Mouse (Mus musculus) hindbrain, embryonic 13.5 days (tissue): ENCODE measurements around the gene C2cd2l. TPM values are rescaled to one million over a fixed set of nuclear protein-coding genes. Genes with fewer than 3 reads are reported as not detected.
"Not testable (repeated sequence)": the region's sequence is repeated elsewhere in the genome, so short reads cannot be mapped to it uniquely, and the experiment has no call there.

ENCODE experiments used
- ATAC-seq: fragments of 200-750 bp; cut with Nextera tagmentation; 2 replicates; pipeline ENCODE4 v1.8.0; 2017; ENCODE audit warnings: moderate TSS enrichment; ENCODE audit not compliant: low FRiP score
- H3K27ac ChIP-seq: fragments of 300-500 bp; sonication (generic); 2 replicates; pipeline ENCODE4 v1.5.1; 2015; ENCODE audit warnings: inconsistent platforms, mild to moderate bottlenecking, moderate library complexity
- H3K27me3 ChIP-seq: fragments of 300-500 bp; sonication (generic); 2 replicates; pipeline ENCODE4 v1.6.1; 2015; ENCODE audit warnings: mild to moderate bottlenecking, inconsistent platforms
- H3K36me3 ChIP-seq: fragments of 300-500 bp; sonication (generic); 2 replicates; pipeline ENCODE4 v1.6.1; 2015; ENCODE audit warnings: mild to moderate bottlenecking, inconsistent platforms
- H3K4me1 ChIP-seq: fragments of 300-500 bp; sonication (generic); replicated peaks from 2 replicates; pipeline ENCODE4 v1.6.1; 2015; ENCODE audit warnings: inconsistent platforms
- H3K4me2 ChIP-seq: fragments of 300-500 bp; sonication (generic); 2 replicates; pipeline ENCODE4 v1.6.1; 2015; ENCODE audit warnings: inconsistent platforms, mild to moderate bottlenecking, moderate library complexity
- H3K4me3 ChIP-seq: fragments of 300-500 bp; sonication (generic); 2 replicates; pipeline ENCODE4 v1.5.1; 2015; ENCODE audit warnings: mild to moderate bottlenecking, inconsistent platforms
- H3K9ac ChIP-seq: fragments of 300-500 bp; sonication (generic); 2 replicates; pipeline ENCODE4 v1.6.1; 2015; ENCODE audit warnings: mild to moderate bottlenecking, inconsistent platforms
- H3K9me3 ChIP-seq: fragments of 300-500 bp; sonication (generic); 2 replicates; pipeline ENCODE4 v1.6.1; 2016; ENCODE audit warnings: inconsistent platforms
- WGBS: fragments of 180-500 bp; shearing (Covaris S2); methylation state at CpG from one replicate; pipeline ENCODE4 v1.1.7; 2015; 5-methylcytosine and 5-hydroxymethylcytosine counted together
- polyA plus RNA-seq: library from polyadenylated mRNA; unstranded; fragments of >200 nt; fragmentation: Nextera tagmentation; extraction: Ambion mirVana; gene quantifications from 2 replicates; pipeline ENCODE4 v1.2.1, GENCODE M21; 2015

Gene C2cd2l
- polyA plus RNA-seq, 1 experiment from 2014 or later: 21.6 TPM

GRCm38 (mm10) chr9:44323656-44324055 is 3.6 kb upstream of the C2cd2l start:
- not testable (repeated sequence) for H3K9ac ChIP-seq, H3K9me3 ChIP-seq, H3K36me3 ChIP-seq, H3K4me3 ChIP-seq, H3K27ac ChIP-seq, ATAC-seq, H3K4me2 ChIP-seq, H3K27me3 ChIP-seq
- WGBS: 72% methylated on average over 4 of the region's 4 CpGs
- peaks cover 31% of the 10 kb centered on the region for H3K4me1 ChIP-seq

- peak overlapping the region; percentile 83 for H3K27ac ChIP-seq
- ATAC-seq: peak; percentile 4
- no peaks in the 10 kb centered on the region for H3K27me3 ChIP-seq
- peaks cover 41% of the 10 kb centered on the region for H3K4me1 ChIP-seq
- H3K4me2 ChIP-seq: peak overlapping the region; percentile 94
- peak overlapping the region; percentile 98 for H3K9ac ChIP-seq
- 19% methylated on average over 6 of the region's 6 CpGs for WGBS
- no peaks in the 10 kb centered on the region for H3K9me3 ChIP-seq
- H3K4me3 ChIP-seq: peak overlapping the region; percentile 97
- H3K36me3 ChIP-seq: peaks cover 17% of the 10 kb centered on the region
Observed at GRCm38 (mm10) chr9:44320799-44321133, 681 bp upstream of the C2cd2l start.

- peak; percentile 2; the same call in 1 of the 2 replicates for ATAC-seq
- H3K27me3 ChIP-seq: no peaks in the 10 kb centered on the region
- WGBS: 3% methylated on average over 37 of the region's 37 CpGs
- peak overlapping the region; percentile 94 for H3K4me2 ChIP-seq
- H3K27ac ChIP-seq: peak overlapping the region; percentile 89
- H3K36me3 ChIP-seq: peaks cover 32% of the 10 kb centered on the region
- H3K9ac ChIP-seq: peak overlapping the region; percentile 98
- H3K4me1 ChIP-seq: peaks cover 39% of the 10 kb centered on the region
- H3K4me3 ChIP-seq: peak overlapping the region; percentile 97
- H3K9me3 ChIP-seq: no peaks in the 10 kb centered on the region
Observed at GRCm38 (mm10) chr9:44319105-44319886, 789 bp downstream of the C2cd2l start.

- peak overlapping the region; percentile 97 for H3K4me3 ChIP-seq
- WGBS: 35% methylated on average over 3 of the region's 3 CpGs
- H3K4me1 ChIP-seq: peaks cover 44% of the 10 kb centered on the region
- H3K27me3 ChIP-seq: no peaks in the 10 kb centered on the region
- H3K9me3 ChIP-seq: no peaks in the 10 kb centered on the region
- peak overlapping the region; percentile 94 for H3K4me2 ChIP-seq
- H3K27ac ChIP-seq: no peak overlapping the region
- peak overlapping the region; percentile 98 for H3K9ac ChIP-seq
- ATAC-seq: no peak
- H3K36me3 ChIP-seq: peaks cover 37% of the 10 kb centered on the region
Observed at GRCm38 (mm10) chr9:44318826-44319095, 1.3 kb downstream of the C2cd2l start.

GRCm38 (mm10) chr9:44318076-44318825 is 1.8 kb downstream of the C2cd2l start:
- ATAC-seq: no peak
- peaks cover 42% of the 10 kb centered on the region for H3K36me3 ChIP-seq
- peak overlapping the region; percentile 94 for H3K4me2 ChIP-seq
- H3K4me3 ChIP-seq: peak overlapping the region; percentile 97
- H3K9me3 ChIP-seq: no peaks in the 10 kb centered on the region
- peaks cover 47% of the 10 kb centered on the region for H3K4me1 ChIP-seq
- H3K27ac ChIP-seq: no peak overlapping the region
- no peaks in the 10 kb centered on the region for H3K27me3 ChIP-seq
- H3K9ac ChIP-seq: peak overlapping the region; percentile 98
- WGBS: 74% methylated on average over 5 of the region's 5 CpGs

GRCm38 (mm10) chr9:44317452-44317851 is 2.6 kb downstream of the C2cd2l start:
- no peak overlapping the region for H3K4me3 ChIP-seq
- peak overlapping the region; percentile 94 for H3K4me2 ChIP-seq
- H3K9ac ChIP-seq: peak overlapping the region; percentile 98; the same call in 1 of the 2 replicates
- H3K9me3 ChIP-seq: no peaks in the 10 kb centered on the region
- no peak for ATAC-seq
- peaks cover 47% of the 10 kb centered on the region for H3K4me1 ChIP-seq
- WGBS: 73% methylated on average over 4 of the region's 4 CpGs
- H3K27me3 ChIP-seq: no peaks in the 10 kb centered on the region
- peaks cover 50% of the 10 kb centered on the region for H3K36me3 ChIP-seq
- H3K27ac ChIP-seq: no peak overlapping the region

- Histone ChIP-seq H3K36me3 (peaks cover 65% of the 10 kb centered on the region), H3K4me3 (no peak overlapping the region), H3K9ac (0 out of 2 replicates have a peak overlapping the region, but pooled peaks have one; percentile 19), H3K4me2 (no peak overlapping the region), H3K27me3 (no peaks in the 10 kb centered on the region), H3K4me1 (peaks cover 48% of the 10 kb centered on the region), H3K27ac (no peak overlapping the region), H3K9me3 (no peaks in the 10 kb centered on the region)
- no peak for ATAC-seq
- 95% methylated on average over 18 of the region's 18 CpGs for WGBS
Observed at GRCm38 (mm10) chr9:44314910-44315309, 5.2 kb downstream of the C2cd2l start.

GRCm38 (mm10) chr9:44314257-44314547 is 5.9 kb downstream of the C2cd2l start:
- ATAC-seq: no peak
- peaks cover 65% of the 10 kb centered on the region for H3K36me3 ChIP-seq

GRCm38 (mm10) chr9:44313476-44314256 is 6.4 kb downstream of the C2cd2l start:
- Histone ChIP-seq H3K36me3 (peaks cover 65% of the 10 kb centered on the region), H3K9me3 (no peaks in the 10 kb centered on the region), H3K4me2 (no peak overlapping the region), H3K4me1 (peaks cover 41% of the 10 kb centered on the region), H3K27ac (no peak overlapping the region), H3K9ac (no peak overlapping the region; the same call in 1 of the 2 replicates), H3K4me3 (no peak overlapping the region), H3K27me3 (no peaks in the 10 kb centered on the region)
- WGBS: 72% methylated on average over 19 of the region's 19 CpGs
- ATAC-seq: no peak

More at GRCm38 (mm10) chr9:44314257-44314547, 5.9 kb downstream of the C2cd2l start:
- Histone ChIP-seq H3K4me2 (no peak overlapping the region), H3K9ac (no peak overlapping the region; the same call in 1 of the 2 replicates), H3K9me3 (no peaks in the 10 kb centered on the region), H3K27me3 (no peaks in the 10 kb centered on the region), H3K4me3 (no peak overlapping the region), H3K27ac (no peak overlapping the region), H3K4me1 (peaks cover 46% of the 10 kb centered on the region)
- WGBS: 73% methylated on average over 4 of the region's 4 CpGs

GRCm38 (mm10) chr9:44311136-44312134 is 8.7 kb downstream of the C2cd2l start:
- no peak overlapping the region for H3K4me2 ChIP-seq
- 0 out of 2 replicates have a peak, but pooled peaks have one; percentile 12 for ATAC-seq
- peaks cover 19% of the 10 kb centered on the region; the same call in 1 of the 2 replicates for H3K4me1 ChIP-seq
- peaks cover 55% of the 10 kb centered on the region for H3K36me3 ChIP-seq
- no peaks in the 10 kb centered on the region for H3K9me3 ChIP-seq
- no peak overlapping the region for H3K4me3 ChIP-seq
- 0 out of 2 replicates have a peak overlapping the region, but pooled peaks have one; percentile 6 for H3K27ac ChIP-seq
- peak overlapping the region; percentile 49; the same call in 1 of the 2 replicates for H3K9ac ChIP-seq
- H3K27me3 ChIP-seq: no peaks in the 10 kb centered on the region
- WGBS: 8% methylated on average over 27 of the region's 27 CpGs

GRCm38 (mm10) chr9:44310750-44311135 is 9.3 kb downstream of the C2cd2l start:
- no peaks in the 10 kb centered on the region for H3K9me3 ChIP-seq
- peaks cover 48% of the 10 kb centered on the region for H3K36me3 ChIP-seq
- H3K4me2 ChIP-seq: no peak overlapping the region
- H3K27me3 ChIP-seq: no peaks in the 10 kb centered on the region
- 27% methylated on average over 10 of the region's 10 CpGs for WGBS
- ATAC-seq: no peak
- peaks cover 19% of the 10 kb centered on the region; the same call in 1 of the 2 replicates for H3K4me1 ChIP-seq
- 0 out of 2 replicates have a peak overlapping the region, but pooled peaks have one; percentile 49 for H3K9ac ChIP-seq
- no peak overlapping the region for H3K4me3 ChIP-seq
- H3K27ac ChIP-seq: no peak overlapping the region
